Mouse (Mus musculus): ENCODE data around the gene Sag. TPM values are rescaled to one million over a fixed set of nuclear protein-coding genes. Genes with fewer than 3 reads are reported as not detected.
A peak's percentile ranks its signal among the peaks of the same experiment; 100 is the strongest.

Sag gene
- polyA plus RNA-seq, 1 experiment from 2014 or later = 0.53 TPM

GRCm38 (mm10) chr1:87770486-87770885, 33.0 kb upstream of the Sag start:
- no peaks in the 10 kb centered on the region for H3K4me1 ChIP-seq (replicated peaks; ENCODE audit: control insufficient read depth, insufficient read depth)
- WGBS = 91% methylated on average over 3 of the region's 3 CpGs
- peaks cover 42% of the 10 kb centered on the region for H3K36me3 ChIP-seq (ENCODE audit: control insufficient read depth, insufficient read depth, low read length)
- no peak overlapping the region for H3K4me3 ChIP-seq (ENCODE audit: low read depth, low read length)
- no peak overlapping the region for H3K9ac ChIP-seq (ENCODE audit: low read length)
- H3K4me2 ChIP-seq (replicated peaks; ENCODE audit: low read depth) = no peak overlapping the region
- no peak for DNase-seq (ENCODE audit: low spot score)
- no peaks in the 10 kb centered on the region for H3K27me3 ChIP-seq (ENCODE audit: control insufficient read depth, insufficient read depth, low read length)
- H3K9me3 ChIP-seq (ENCODE audit: control insufficient read depth, low read length) = no peaks in the 10 kb centered on the region
- ATAC-seq (ENCODE audit: low FRiP score, low TSS enrichment) = no peak
- no peak overlapping the region for H3K27ac ChIP-seq (replicated peaks)
- TF ChIP-seq EP300 (optimal IDR thresholded peaks at IDR 0.05) (no peak), CTCF (IDR thresholded peaks at IDR 0.05; ENCODE audit: low read depth) (no peak)

- TF ChIP-seq CTCF (IDR thresholded peaks at IDR 0.05; ENCODE audit: low read depth) = no peak
- Histone ChIP-seq H3K36me3 (ENCODE audit: control insufficient read depth, insufficient read depth, low read length) (peaks cover 43% of the 10 kb centered on the region), H3K9me3 (ENCODE audit: control insufficient read depth, low read length) (no peaks in the 10 kb centered on the region), H3K27me3 (ENCODE audit: control insufficient read depth, insufficient read depth, low read length) (no peaks in the 10 kb centered on the region), H3K9ac (ENCODE audit: low read length) (no peak overlapping the region), H3K4me1 (replicated peaks; ENCODE audit: control insufficient read depth, insufficient read depth) (no peaks in the 10 kb centered on the region), H3K27ac (replicated peaks) (no peak overlapping the region), H3K4me2 (replicated peaks; ENCODE audit: low read depth) (no peak overlapping the region), H3K4me3 (ENCODE audit: low read depth, low read length) (no peak overlapping the region)
- WGBS = 94% methylated on average over 3 of the region's 3 CpGs
- DNase-seq (ENCODE audit: low spot score) (no peak), ATAC-seq (ENCODE audit: low FRiP score, low TSS enrichment) (no peak)
Measured at GRCm38 (mm10) chr1:87771724-87772123, 31.8 kb upstream of the Sag start.

DNA sequence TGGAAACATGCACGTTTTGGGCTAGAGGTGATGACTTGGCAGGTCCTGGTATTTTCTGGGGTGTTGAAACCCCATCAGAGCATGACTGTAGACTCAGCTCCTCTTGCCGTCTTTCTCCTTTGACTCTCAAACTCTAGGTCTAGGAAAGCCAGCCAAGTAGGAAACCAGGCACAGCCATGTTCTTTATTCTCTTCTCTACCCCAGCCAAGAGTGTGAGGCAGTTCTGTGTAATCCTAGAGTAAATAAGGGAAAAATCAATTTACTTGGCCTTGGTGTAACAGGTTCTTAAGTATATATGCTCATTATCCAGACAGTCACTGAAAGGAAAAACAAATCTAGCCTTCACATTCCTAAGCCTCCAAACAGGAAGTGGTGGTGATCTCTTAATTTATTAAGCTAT, 30.1 kb upstream of the Sag start:
- no peak overlapping the region for H3K4me3 ChIP-seq (ENCODE audit: low read depth, low read length)
- H3K27me3 ChIP-seq (ENCODE audit: control insufficient read depth, insufficient read depth, low read length) = no peaks in the 10 kb centered on the region
- no peak overlapping the region for H3K9ac ChIP-seq (ENCODE audit: low read length)
- H3K4me1 ChIP-seq (replicated peaks; ENCODE audit: control insufficient read depth, insufficient read depth) = no peaks in the 10 kb centered on the region
- TF ChIP-seq EP300 (optimal IDR thresholded peaks at IDR 0.05) = no peak
- no peak for TF ChIP-seq CTCF (IDR thresholded peaks at IDR 0.05; ENCODE audit: low read depth)
- DNase-seq (ENCODE audit: low spot score) (peak; percentile 25), ATAC-seq (ENCODE audit: low FRiP score, low TSS enrichment) (peak; percentile 88)
- H3K9me3 ChIP-seq (ENCODE audit: control insufficient read depth, low read length) = no peaks in the 10 kb centered on the region
- 52% methylated on average over 2 of the region's 2 CpGs for WGBS
- H3K36me3 ChIP-seq (ENCODE audit: control insufficient read depth, insufficient read depth, low read length) = peaks cover 43% of the 10 kb centered on the region
- H3K27ac ChIP-seq (replicated peaks) = peak overlapping the region; percentile 65
- no peak overlapping the region for H3K4me2 ChIP-seq (replicated peaks; ENCODE audit: low read depth)

GRCm38 (mm10) chr1:87774845-87775244, 28.6 kb upstream of the Sag start:
- DNase-seq (ENCODE audit: low spot score) = no peak
- no peak overlapping the region for H3K4me3 ChIP-seq (ENCODE audit: low read depth, low read length)
- H3K9ac ChIP-seq (ENCODE audit: low read length) = no peak overlapping the region
- H3K4me2 ChIP-seq (replicated peaks; ENCODE audit: low read depth) = no peak overlapping the region
- TF ChIP-seq EP300 (optimal IDR thresholded peaks at IDR 0.05) (no peak), CTCF (IDR thresholded peaks at IDR 0.05; ENCODE audit: low read depth) (no peak)
- H3K27me3 ChIP-seq (ENCODE audit: control insufficient read depth, insufficient read depth, low read length) = no peaks in the 10 kb centered on the region
- H3K4me1 ChIP-seq (replicated peaks; ENCODE audit: control insufficient read depth, insufficient read depth) = no peaks in the 10 kb centered on the region
- no peak overlapping the region for H3K27ac ChIP-seq (replicated peaks)
- ATAC-seq (ENCODE audit: low FRiP score, low TSS enrichment) = no peak
- H3K9me3 ChIP-seq (ENCODE audit: control insufficient read depth, low read length) = no peaks in the 10 kb centered on the region
- H3K36me3 ChIP-seq (ENCODE audit: control insufficient read depth, insufficient read depth, low read length) = peaks cover 49% of the 10 kb centered on the region
- WGBS = 93% methylated on average over 7 of the region's 7 CpGs

- Histone ChIP-seq H3K4me1 (replicated peaks; ENCODE audit: control insufficient read depth, insufficient read depth) (no peaks in the 10 kb centered on the region), H3K9ac (ENCODE audit: low read length) (no peak overlapping the region), H3K9me3 (ENCODE audit: control insufficient read depth, low read length) (no peaks in the 10 kb centered on the region), H3K4me2 (replicated peaks; ENCODE audit: low read depth) (no peak overlapping the region), H3K4me3 (ENCODE audit: low read depth, low read length) (no peak overlapping the region), H3K36me3 (ENCODE audit: control insufficient read depth, insufficient read depth, low read length) (peaks cover 53% of the 10 kb centered on the region), H3K27ac (replicated peaks) (no peak overlapping the region), H3K27me3 (ENCODE audit: control insufficient read depth, insufficient read depth, low read length) (no peaks in the 10 kb centered on the region)
- 60% methylated on average over 5 of the region's 5 CpGs for WGBS
- peak; percentile 72; the same call in 1 of the 2 replicates for ATAC-seq (ENCODE audit: low FRiP score, low TSS enrichment)
- no peak for TF ChIP-seq EP300 (optimal IDR thresholded peaks at IDR 0.05)
- no peak for TF ChIP-seq CTCF (IDR thresholded peaks at IDR 0.05; ENCODE audit: low read depth)
- no peak for DNase-seq (ENCODE audit: low spot score)
Measured at GRCm38 (mm10) chr1:87779204-87779785, 24.2 kb upstream of the Sag start.

- Histone ChIP-seq H3K4me2 (replicated peaks; ENCODE audit: low read depth) (no peak overlapping the region), H3K4me3 (ENCODE audit: low read depth, low read length) (no peak overlapping the region), H3K9me3 (ENCODE audit: control insufficient read depth, low read length) (no peaks in the 10 kb centered on the region), H3K27me3 (ENCODE audit: control insufficient read depth, insufficient read depth, low read length) (no peaks in the 10 kb centered on the region), H3K36me3 (ENCODE audit: control insufficient read depth, insufficient read depth, low read length) (peaks cover 34% of the 10 kb centered on the region), H3K4me1 (replicated peaks; ENCODE audit: control insufficient read depth, insufficient read depth) (no peaks in the 10 kb centered on the region), H3K27ac (replicated peaks) (peak overlapping the region; percentile 49; the same call in 1 of the 2 replicates), H3K9ac (ENCODE audit: low read length) (no peak overlapping the region)
- DNase-seq (ENCODE audit: low spot score) (no peak), ATAC-seq (ENCODE audit: low FRiP score, low TSS enrichment) (0 out of 2 replicates have a peak, but pooled peaks have one; percentile 32)
- 62% methylated on average over 8 of the region's 8 CpGs for WGBS
- TF ChIP-seq EP300 (optimal IDR thresholded peaks at IDR 0.05) (no peak), CTCF (IDR thresholded peaks at IDR 0.05; ENCODE audit: low read depth) (no peak)
Measured at GRCm38 (mm10) chr1:87785703-87786102, 17.8 kb upstream of the Sag start.

Measured in stomach, postnatal 0 days (tissue).